Mouse (Mus musculus) hindbrain, embryonic 14.5 days (tissue): ENCODE measurements around the gene Olfr640. TPM values are rescaled to one million over a fixed set of nuclear protein-coding genes. Genes with fewer than 3 reads are reported as not detected.

Experiments used
- ATAC-seq: fragments of 200-750 bp; cut with Nextera tagmentation; 2 replicates; pipeline ENCODE4 v1.8.0; 2017; ENCODE audit warnings: moderate number of reproducible peaks, mild to moderate bottlenecking, moderate TSS enrichment, moderate library complexity; ENCODE audit not compliant: low FRiP score
- DNase-seq: peaks from one replicate; pipeline ENCODE4 v3.0.0-alpha.2; 2015; ENCODE audit warnings: low spot score
- H3K27ac ChIP-seq: fragments of 300-500 bp; sonication (generic); 2 replicates; pipeline ENCODE4 v1.5.1; 2014; ENCODE audit warnings: mild to moderate bottlenecking, moderate library complexity
- H3K27me3 ChIP-seq: fragments of 300-500 bp; sonication (generic); 2 replicates; pipeline ENCODE4 v1.6.1; 2014; ENCODE audit warnings: mild to moderate bottlenecking, low read length, mixed read lengths; ENCODE audit not compliant: control insufficient read depth, insufficient read depth
- H3K36me3 ChIP-seq: fragments of 300-500 bp; sonication (generic); replicated peaks from 2 replicates; pipeline ENCODE4 v1.6.1; 2014; ENCODE audit not compliant: control insufficient read depth, insufficient read depth
- H3K4me1 ChIP-seq: fragments of 300-500 bp; sonication (generic); replicated peaks from 2 replicates; pipeline ENCODE4 v1.6.1; 2014; ENCODE audit warnings: antibody characterized with exemption, low read length, mixed read lengths; ENCODE audit not compliant: control insufficient read depth, insufficient read depth
- H3K4me2 ChIP-seq: fragments of 300-500 bp; sonication (generic); replicated peaks from 2 replicates; pipeline ENCODE4 v1.6.1; 2014; ENCODE audit warnings: mild to moderate bottlenecking, moderate library complexity
- H3K4me3 ChIP-seq: fragments of 300-500 bp; sonication (generic); replicated peaks from 2 replicates; pipeline ENCODE4 v1.5.1; 2014; ENCODE audit warnings: mild to moderate bottlenecking, low read length
- H3K9ac ChIP-seq: fragments of 300-500 bp; sonication (generic); 2 replicates; pipeline ENCODE4 v1.6.1; 2014
- H3K9me3 ChIP-seq: fragments of 300-500 bp; sonication (generic); 2 replicates; pipeline ENCODE4 v1.6.1; 2016; ENCODE audit warnings: low read length; ENCODE audit not compliant: control insufficient read depth
- WGBS: fragments of 180-500 bp; shearing (Covaris S2); extraction: QIAGEN DNeasy Blood & Tissue Kit; methylation state at CpG from one replicate; pipeline ENCODE4 v1.1.7; 2014; 5-methylcytosine and 5-hydroxymethylcytosine counted together
- polyA plus RNA-seq: library from polyadenylated mRNA; unstranded; fragments of >200 nt; fragmentation: Nextera tagmentation; extraction: Ambion mirVana; gene quantifications from 2 replicates; pipeline ENCODE4 v1.2.1, GENCODE M21; 2014

Gene Olfr640
- polyA plus RNA-seq = not detected in 2 replicates

GRCm38 (mm10) chr7:104025473-104025872 is at the start of gene Olfr640:
TSS of gene Olfr640 (minus strand) at chr7:104025573.
- Histone ChIP-seq H3K36me3 (no peaks in the 10 kb centered on the region), H3K9ac (no peak within 1 kb of the TSS), H3K27ac (no peak within 1 kb of the TSS), H3K27me3 (no peaks in the 10 kb centered on the region), H3K4me3 (no peak within 1 kb of the TSS), H3K4me2 (no peak within 1 kb of the TSS), H3K4me1 (no peaks in the 10 kb centered on the region), H3K9me3 (no peaks in the 10 kb centered on the region)
- 86% methylated on average over 6 of the region's 6 CpGs for WGBS
- ATAC-seq = no peak
- DNase-seq = no peak

- no peak for ATAC-seq
- WGBS = 66% methylated on average over 2 of the region's 2 CpGs
Measured at GRCm38 (mm10) chr7:104071769-104072168, 46.4 kb upstream of the Olfr640 start, which contains the start of gene Olfr644. TSS of gene Olfr644 (minus strand) at chr7:104071869.

GRCm38 (mm10) chr7:104061345-104061744 is 36.0 kb upstream of the Olfr640 start, which contains the start of gene 4930516K23Rik:
TSS of gene 4930516K23Rik (minus strand) at chr7:104061445.
- DNase-seq (no peak), ATAC-seq (no peak)
- 47% methylated on average over 2 of the region's 2 CpGs for WGBS
- Histone ChIP-seq H3K9me3 (no peaks in the 10 kb centered on the region), H3K4me1 (no peaks in the 10 kb centered on the region), H3K27me3 (no peaks in the 10 kb centered on the region), H3K27ac (no peak within 1 kb of the TSS), H3K9ac (no peak within 1 kb of the TSS), H3K36me3 (no peaks in the 10 kb centered on the region), H3K4me3 (no peak within 1 kb of the TSS), H3K4me2 (no peak within 1 kb of the TSS)

More at GRCm38 (mm10) chr7:104071769-104072168, 46.4 kb upstream of the Olfr640 start, which contains the start of gene Olfr644:
- no peaks in the 10 kb centered on the region for H3K4me1 ChIP-seq
- no peak within 1 kb of the TSS for H3K4me3 ChIP-seq
- no peaks in the 10 kb centered on the region for H3K27me3 ChIP-seq
- no peak within 1 kb of the TSS for H3K4me2 ChIP-seq
- no peak within 1 kb of the TSS for H3K9ac ChIP-seq
- no peak within 1 kb of the TSS for H3K27ac ChIP-seq
- H3K9me3 ChIP-seq = no peaks in the 10 kb centered on the region
- DNase-seq = no peak
- H3K36me3 ChIP-seq = no peaks in the 10 kb centered on the region

- WGBS = 97% methylated on average over 1 of the region's 1 CpGs
- DNase-seq (no peak), ATAC-seq (no peak)
- Histone ChIP-seq H3K36me3 (no peaks in the 10 kb centered on the region), H3K9me3 (no peaks in the 10 kb centered on the region), H3K4me1 (no peaks in the 10 kb centered on the region), H3K27ac (no peak overlapping the region), H3K4me3 (no peak overlapping the region), H3K4me2 (no peak overlapping the region), H3K9ac (no peak overlapping the region), H3K27me3 (no peaks in the 10 kb centered on the region)
Measured at GRCm38 (mm10) chr7:104059215-104059614, 33.8 kb upstream of the Olfr640 start.

- no peak within 1 kb of the TSS for H3K9ac ChIP-seq
- no peak for ATAC-seq
- 71% methylated on average over 1 of the region's 1 CpGs for WGBS
Measured at GRCm38 (mm10) chr7:104052566-104052965, 27.2 kb upstream of the Olfr640 start, which contains the start of gene Olfr642. TSS of gene Olfr642 (minus strand) at chr7:104052666.

GRCm38 (mm10) chr7:104050745-104051144 is 25.4 kb upstream of the Olfr640 start:
- 92% methylated on average over 4 of the region's 4 CpGs for WGBS
- H3K4me3 ChIP-seq = no peak overlapping the region
- no peaks in the 10 kb centered on the region for H3K27me3 ChIP-seq
- no peak for ATAC-seq
- no peak for DNase-seq
- no peaks in the 10 kb centered on the region for H3K4me1 ChIP-seq
- no peak overlapping the region for H3K9ac ChIP-seq
- no peaks in the 10 kb centered on the region for H3K36me3 ChIP-seq
- no peak overlapping the region for H3K27ac ChIP-seq
- H3K4me2 ChIP-seq = no peak overlapping the region
- H3K9me3 ChIP-seq = no peaks in the 10 kb centered on the region

More at GRCm38 (mm10) chr7:104052566-104052965, 27.2 kb upstream of the Olfr640 start, which contains the start of gene Olfr642:
- Histone ChIP-seq H3K36me3 (no peaks in the 10 kb centered on the region), H3K4me3 (no peak within 1 kb of the TSS), H3K27me3 (no peaks in the 10 kb centered on the region), H3K4me1 (no peaks in the 10 kb centered on the region), H3K27ac (no peak within 1 kb of the TSS), H3K4me2 (no peak within 1 kb of the TSS), H3K9me3 (no peaks in the 10 kb centered on the region)
- no peak for DNase-seq

GRCm38 (mm10) chr7:104035145-104035544 is 9.8 kb upstream of the Olfr640 start, which contains the start of gene Olfr641:
TSS of gene Olfr641 (plus strand) at chr7:104035445.
- Histone ChIP-seq H3K4me2 (no peak within 1 kb of the TSS), H3K27ac (no peak within 1 kb of the TSS), H3K36me3 (no peaks in the 10 kb centered on the region), H3K27me3 (no peaks in the 10 kb centered on the region), H3K9ac (no peak within 1 kb of the TSS), H3K9me3 (no peaks in the 10 kb centered on the region), H3K4me3 (no peak within 1 kb of the TSS), H3K4me1 (no peaks in the 10 kb centered on the region)
- ATAC-seq (no peak), DNase-seq (no peak)
- 83% methylated on average over 1 of the region's 1 CpGs for WGBS

GRCm38 (mm10) chr7:104026978-104027377 is 1.6 kb upstream of the Olfr640 start:
- WGBS = 90% methylated on average over 3 of the region's 3 CpGs
- H3K9me3 ChIP-seq = no peaks in the 10 kb centered on the region
- H3K9ac ChIP-seq = no peak overlapping the region
- ATAC-seq (no peak), DNase-seq (no peak)
- H3K27ac ChIP-seq = no peak overlapping the region
- no peaks in the 10 kb centered on the region for H3K4me1 ChIP-seq
- no peak overlapping the region for H3K4me2 ChIP-seq
- no peak overlapping the region for H3K4me3 ChIP-seq
- H3K36me3 ChIP-seq = no peaks in the 10 kb centered on the region
- no peaks in the 10 kb centered on the region for H3K27me3 ChIP-seq

GRCm38 (mm10) chr7:104021651-104022050 is 3.7 kb downstream of the Olfr640 start:
- no peak overlapping the region for H3K4me2 ChIP-seq
- H3K9me3 ChIP-seq = no peaks in the 10 kb centered on the region
- no peaks in the 10 kb centered on the region for H3K27me3 ChIP-seq
- no peak for ATAC-seq
- WGBS = 96% methylated on average over 6 of the region's 6 CpGs
- H3K27ac ChIP-seq = no peak overlapping the region
- no peaks in the 10 kb centered on the region for H3K4me1 ChIP-seq
- no peaks in the 10 kb centered on the region for H3K36me3 ChIP-seq
- no peak for DNase-seq
- H3K9ac ChIP-seq = no peak overlapping the region
- no peak overlapping the region for H3K4me3 ChIP-seq

- no peaks in the 10 kb centered on the region for H3K36me3 ChIP-seq
- ATAC-seq (no peak), DNase-seq (no peak)
- no peaks in the 10 kb centered on the region for H3K4me1 ChIP-seq
- H3K9ac ChIP-seq = no peak overlapping the region
- no peak overlapping the region for H3K4me3 ChIP-seq
- 93% methylated on average over 1 of the region's 1 CpGs for WGBS
- H3K27me3 ChIP-seq = no peaks in the 10 kb centered on the region
- no peak overlapping the region for H3K4me2 ChIP-seq
- H3K27ac ChIP-seq = no peak overlapping the region
- no peaks in the 10 kb centered on the region for H3K9me3 ChIP-seq
Measured at GRCm38 (mm10) chr7:104018953-104019352, 6.4 kb downstream of the Olfr640 start.
